Mouse (Mus musculus): ENCODE results near the gene Eps8l3. TPM values are rescaled to one million over a fixed set of nuclear protein-coding genes. Genes with fewer than 3 reads are reported as not detected.

Eps8l3 gene
- not detected in 2 replicates for polyA plus RNA-seq (2016; fragmentation: Nextera tagmentation; extraction: Ambion mirVana)

- Histone ChIP-seq H3K27ac (no peak within 1 kb of the TSS), H3K4me1 (no peaks in the 10 kb centered on the region), H3K4me3 (no peak within 1 kb of the TSS), H3K4me2 (replicated peaks) (no peak within 1 kb of the TSS), H3K27me3 (replicated peaks) (no peaks in the 10 kb centered on the region), H3K9me3 (no peaks in the 10 kb centered on the region), H3K9ac (no peak within 1 kb of the TSS), H3K36me3 (no peaks in the 10 kb centered on the region)
- ATAC-seq (ENCODE audit: low FRiP score, low read depth): no peak
- 87% methylated on average over 5 of the region's 5 CpGs for WGBS
These were observed at the start of gene Eps8l3 for GRCm38 (mm10) chr3:107877005-107877404. Gene Eps8l3, plus strand, starts transcription at chr3:107877229.

- no peak overlapping the region for H3K4me3 ChIP-seq
- peaks cover 6% of the 10 kb centered on the region for H3K4me1 ChIP-seq
- no peaks in the 10 kb centered on the region for H3K36me3 ChIP-seq
- H3K27ac ChIP-seq: no peak overlapping the region
- no peaks in the 10 kb centered on the region for H3K9me3 ChIP-seq
- no peak overlapping the region for H3K4me2 ChIP-seq (replicated peaks)
- WGBS: 90% methylated on average over 10 of the region's 10 CpGs
- ATAC-seq (ENCODE audit: low FRiP score, low read depth): no peak
- no peaks in the 10 kb centered on the region for H3K27me3 ChIP-seq (replicated peaks)
- H3K9ac ChIP-seq: no peak overlapping the region
These were observed 49.1 kb upstream of the Eps8l3 start for GRCm38 (mm10) chr3:107827873-107828405.

- no peak for ATAC-seq (ENCODE audit: low FRiP score, low read depth)
- Histone ChIP-seq H3K27ac (no peak overlapping the region), H3K4me2 (replicated peaks) (no peak overlapping the region), H3K4me1 (peaks cover 11% of the 10 kb centered on the region), H3K4me3 (no peak overlapping the region), H3K27me3 (replicated peaks) (no peaks in the 10 kb centered on the region), H3K9me3 (no peaks in the 10 kb centered on the region), H3K9ac (no peak overlapping the region), H3K36me3 (no peaks in the 10 kb centered on the region)
- 51% methylated on average over 5 of the region's 5 CpGs for WGBS
These were observed 48.5 kb upstream of the Eps8l3 start for GRCm38 (mm10) chr3:107828518-107828917.

- 86% methylated on average over 4 of the region's 4 CpGs for WGBS
- H3K4me1 ChIP-seq: peaks cover 11% of the 10 kb centered on the region
- no peak overlapping the region for H3K4me2 ChIP-seq (replicated peaks)
- no peak overlapping the region for H3K9ac ChIP-seq
- ATAC-seq (ENCODE audit: low FRiP score, low read depth): no peak
- no peak overlapping the region for H3K4me3 ChIP-seq
- no peaks in the 10 kb centered on the region for H3K9me3 ChIP-seq
- no peak overlapping the region for H3K27ac ChIP-seq
- H3K27me3 ChIP-seq (replicated peaks): no peaks in the 10 kb centered on the region
- no peaks in the 10 kb centered on the region for H3K36me3 ChIP-seq
These were observed 48.0 kb upstream of the Eps8l3 start for GRCm38 (mm10) chr3:107828997-107829396.

GRCm38 (mm10) chr3:107829625-107830024, 47.4 kb upstream of the Eps8l3 start:
- H3K9me3 ChIP-seq: no peaks in the 10 kb centered on the region
- WGBS: 79% methylated on average over 14 of the region's 14 CpGs
- no peaks in the 10 kb centered on the region for H3K27me3 ChIP-seq (replicated peaks)
- no peak for ATAC-seq (ENCODE audit: low FRiP score, low read depth)
- no peak overlapping the region for H3K4me2 ChIP-seq (replicated peaks)
- no peak overlapping the region for H3K27ac ChIP-seq
- no peaks in the 10 kb centered on the region for H3K36me3 ChIP-seq
- H3K4me3 ChIP-seq: no peak overlapping the region
- H3K9ac ChIP-seq: no peak overlapping the region
- peaks cover 18% of the 10 kb centered on the region for H3K4me1 ChIP-seq

GRCm38 (mm10) chr3:107831875-107832554, 45.0 kb upstream of the Eps8l3 start:
- Histone ChIP-seq H3K4me1 (peaks cover 19% of the 10 kb centered on the region), H3K4me3 (no peak overlapping the region), H3K36me3 (no peaks in the 10 kb centered on the region), H3K9me3 (no peaks in the 10 kb centered on the region), H3K27ac (no peak overlapping the region), H3K27me3 (replicated peaks) (no peaks in the 10 kb centered on the region), H3K9ac (no peak overlapping the region), H3K4me2 (replicated peaks) (no peak overlapping the region)
- WGBS: 74% methylated on average over 10 of the region's 10 CpGs
- ATAC-seq (ENCODE audit: low FRiP score, low read depth): no peak

- no peak for ATAC-seq (ENCODE audit: low FRiP score, low read depth)
- Histone ChIP-seq H3K27me3 (replicated peaks) (no peaks in the 10 kb centered on the region), H3K4me3 (no peak overlapping the region), H3K27ac (no peak overlapping the region), H3K4me1 (peaks cover 19% of the 10 kb centered on the region), H3K36me3 (no peaks in the 10 kb centered on the region), H3K9ac (no peak overlapping the region), H3K9me3 (no peaks in the 10 kb centered on the region), H3K4me2 (replicated peaks) (no peak overlapping the region)
- 68% methylated on average over 6 of the region's 6 CpGs for WGBS
These were observed 44.4 kb upstream of the Eps8l3 start for GRCm38 (mm10) chr3:107832645-107833044.

- Histone ChIP-seq H3K9me3 (no peaks in the 10 kb centered on the region), H3K27ac (no peak overlapping the region), H3K4me3 (no peak overlapping the region), H3K9ac (no peak overlapping the region), H3K4me1 (peaks cover 19% of the 10 kb centered on the region), H3K27me3 (replicated peaks) (no peaks in the 10 kb centered on the region), H3K4me2 (replicated peaks) (no peak overlapping the region), H3K36me3 (no peaks in the 10 kb centered on the region)
- 70% methylated on average over 1 of the region's 1 CpGs for WGBS
- no peak for ATAC-seq (ENCODE audit: low FRiP score, low read depth)
These were observed 43.7 kb upstream of the Eps8l3 start for GRCm38 (mm10) chr3:107833370-107833769.

GRCm38 (mm10) chr3:107833872-107834341, 43.1 kb upstream of the Eps8l3 start:
- WGBS: 11% methylated on average over 4 of the region's 4 CpGs
- Histone ChIP-seq H3K4me2 (replicated peaks) (no peak overlapping the region), H3K4me1 (peaks cover 19% of the 10 kb centered on the region), H3K9ac (no peak overlapping the region), H3K36me3 (no peaks in the 10 kb centered on the region), H3K27me3 (replicated peaks) (no peaks in the 10 kb centered on the region), H3K27ac (no peak overlapping the region), H3K4me3 (no peak overlapping the region), H3K9me3 (no peaks in the 10 kb centered on the region)
- ATAC-seq (ENCODE audit: low FRiP score, low read depth): peak; percentile 91

GRCm38 (mm10) chr3:107835301-107835700, 41.7 kb upstream of the Eps8l3 start:
- Histone ChIP-seq H3K9ac (no peak overlapping the region), H3K9me3 (no peaks in the 10 kb centered on the region), H3K27me3 (replicated peaks) (no peaks in the 10 kb centered on the region), H3K36me3 (no peaks in the 10 kb centered on the region), H3K4me2 (replicated peaks) (no peak overlapping the region), H3K4me1 (peaks cover 19% of the 10 kb centered on the region), H3K4me3 (no peak overlapping the region), H3K27ac (no peak overlapping the region)
- WGBS: 95% methylated on average over 5 of the region's 5 CpGs
- ATAC-seq (ENCODE audit: low FRiP score, low read depth): no peak

GRCm38 (mm10) chr3:107839855-107840254, 37.2 kb upstream of the Eps8l3 start:
- Histone ChIP-seq H3K36me3 (no peaks in the 10 kb centered on the region), H3K9me3 (no peaks in the 10 kb centered on the region), H3K9ac (no peak overlapping the region), H3K27me3 (replicated peaks) (no peaks in the 10 kb centered on the region), H3K27ac (no peak overlapping the region), H3K4me1 (peaks cover 8% of the 10 kb centered on the region), H3K4me3 (no peak overlapping the region), H3K4me2 (replicated peaks) (no peak overlapping the region)
- 88% methylated on average over 5 of the region's 5 CpGs for WGBS
- ATAC-seq (ENCODE audit: low FRiP score, low read depth): no peak

GRCm38 (mm10) chr3:107840855-107841254, 36.2 kb upstream of the Eps8l3 start:
- 88% methylated on average over 7 of the region's 7 CpGs for WGBS
- no peaks in the 10 kb centered on the region for H3K36me3 ChIP-seq
- H3K27me3 ChIP-seq (replicated peaks): no peaks in the 10 kb centered on the region
- H3K9ac ChIP-seq: no peak overlapping the region
- no peak overlapping the region for H3K4me3 ChIP-seq
- no peaks in the 10 kb centered on the region for H3K9me3 ChIP-seq
- H3K27ac ChIP-seq: no peak overlapping the region
- no peak for ATAC-seq (ENCODE audit: low FRiP score, low read depth)
- no peak overlapping the region for H3K4me2 ChIP-seq (replicated peaks)
- H3K4me1 ChIP-seq: peaks cover 8% of the 10 kb centered on the region

GRCm38 (mm10) chr3:107841370-107841769, 35.7 kb upstream of the Eps8l3 start:
- no peaks in the 10 kb centered on the region for H3K27me3 ChIP-seq (replicated peaks)
- no peaks in the 10 kb centered on the region for H3K9me3 ChIP-seq
- H3K4me1 ChIP-seq: peaks cover 8% of the 10 kb centered on the region
- ATAC-seq (ENCODE audit: low FRiP score, low read depth): no peak
- no peak overlapping the region for H3K9ac ChIP-seq
- H3K4me3 ChIP-seq: no peak overlapping the region
- H3K4me2 ChIP-seq (replicated peaks): no peak overlapping the region
- H3K36me3 ChIP-seq: no peaks in the 10 kb centered on the region
- 86% methylated on average over 7 of the region's 7 CpGs for WGBS
- H3K27ac ChIP-seq: no peak overlapping the region

All from neural tube, embryonic 12.5 days (tissue).